Mouse (Mus musculus): Measurements from ENCODE around the gene Gpr152. TPM values are rescaled to one million over a fixed set of nuclear protein-coding genes. Genes with fewer than 3 reads are reported as not detected.

Gene Gpr152
- polyA plus RNA-seq, 1 experiment from 2014 or later, result not detected

DNA sequence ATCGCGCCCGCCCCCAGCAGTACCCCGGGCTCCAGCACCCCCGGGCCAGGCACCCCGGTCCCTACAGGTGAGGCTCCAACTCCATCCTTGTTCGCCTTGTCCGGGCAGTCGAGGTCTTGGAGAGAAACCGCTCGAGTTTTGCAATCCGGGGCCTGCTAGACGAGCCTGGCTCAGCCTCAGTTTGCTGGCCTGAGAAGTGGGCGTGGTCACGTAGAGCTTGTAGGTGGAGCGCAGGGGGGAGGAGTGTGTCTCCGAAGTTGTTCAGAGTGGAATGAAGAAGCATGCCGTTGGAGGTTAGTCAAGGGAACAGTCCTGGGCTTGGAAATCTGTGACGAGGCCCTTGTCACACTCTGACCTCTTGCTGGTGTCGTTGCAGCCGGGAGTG is 42.2 kb upstream of the Gpr152 start:
- DNase-seq (ENCODE audit: low spot score), result no peak
- H3K9me3 ChIP-seq (ENCODE audit: control insufficient read depth, low read length), result no peaks in the 10 kb centered on the region

GRCm38 (mm10) chr19:4098426-4098825 is 41.2 kb upstream of the Gpr152 start:
- H3K4me3 ChIP-seq (ENCODE audit: low read depth, low read length), result no peak overlapping the region

More for the DNA sequence above, 42.2 kb upstream of the Gpr152 start:
- Histone ChIP-seq H3K4me1 (replicated peaks; ENCODE audit: control insufficient read depth, insufficient read depth, low read length) (peaks cover 14% of the 10 kb centered on the region), H3K9ac (ENCODE audit: low read depth, low read length) (peak overlapping the region; percentile 35), H3K36me3 (ENCODE audit: control insufficient read depth, insufficient read depth, low read length) (no peaks in the 10 kb centered on the region), H3K27me3 (ENCODE audit: control insufficient read depth, insufficient read depth, low read length) (peaks cover 21% of the 10 kb centered on the region), H3K27ac (ENCODE audit: low read depth, low read length) (0 out of 2 replicates have a peak overlapping the region, but pooled peaks have one; percentile 17), H3K4me2 (replicated peaks; ENCODE audit: low read depth, low read length) (peak overlapping the region; percentile 61), H3K4me3 (ENCODE audit: low read depth, low read length) (peak overlapping the region; percentile 57)
- ATAC-seq (ENCODE audit: low FRiP score), result no peak
- WGBS, result 1% methylated on average over 21 of the region's 21 CpGs

DNA sequence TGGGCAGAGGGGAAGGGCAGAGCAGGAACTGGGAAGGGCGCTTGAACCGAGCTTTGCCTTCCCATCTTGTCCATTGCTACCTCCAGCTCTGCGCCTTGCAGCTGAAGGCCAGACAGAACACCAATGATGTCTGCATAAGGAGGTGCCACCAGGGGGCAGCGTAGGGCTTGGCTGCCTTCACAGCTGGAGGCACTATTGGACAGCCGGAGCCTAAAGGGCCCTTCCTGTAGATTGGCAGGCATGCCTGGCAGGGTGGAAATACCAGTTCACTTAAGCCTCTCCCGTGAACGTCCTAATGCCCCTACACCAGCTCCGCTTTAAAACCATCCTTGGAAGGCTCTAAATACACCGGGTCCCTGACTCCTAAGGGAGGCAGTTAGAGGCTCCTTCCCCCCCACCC is 40.5 kb upstream of the Gpr152 start:
- H3K27ac ChIP-seq (ENCODE audit: low read depth, low read length), result no peak overlapping the region
- 0 out of 2 replicates have a peak overlapping the region, but pooled peaks have one; percentile 11 for H3K4me2 ChIP-seq (replicated peaks; ENCODE audit: low read depth, low read length)
- no peak overlapping the region for H3K9ac ChIP-seq (ENCODE audit: low read depth, low read length)
- no peaks in the 10 kb centered on the region for H3K36me3 ChIP-seq (ENCODE audit: control insufficient read depth, insufficient read depth, low read length)
- DNase-seq (ENCODE audit: low spot score), result peak; percentile 93
- H3K27me3 ChIP-seq (ENCODE audit: control insufficient read depth, insufficient read depth, low read length), result peaks cover 23% of the 10 kb centered on the region
- ATAC-seq (ENCODE audit: low FRiP score), result no peak
- H3K4me3 ChIP-seq (ENCODE audit: low read depth, low read length), result no peak overlapping the region
- no peaks in the 10 kb centered on the region for H3K9me3 ChIP-seq (ENCODE audit: control insufficient read depth, low read length)
- H3K4me1 ChIP-seq (replicated peaks; ENCODE audit: control insufficient read depth, insufficient read depth, low read length), result peaks cover 14% of the 10 kb centered on the region
- 19% methylated on average over 9 of the region's 9 CpGs for WGBS

More at GRCm38 (mm10) chr19:4098426-4098825, 41.2 kb upstream of the Gpr152 start:
- no peaks in the 10 kb centered on the region for H3K36me3 ChIP-seq (ENCODE audit: control insufficient read depth, insufficient read depth, low read length)
- peaks cover 14% of the 10 kb centered on the region for H3K4me1 ChIP-seq (replicated peaks; ENCODE audit: control insufficient read depth, insufficient read depth, low read length)
- WGBS, result 89% methylated on average over 13 of the region's 13 CpGs
- H3K27me3 ChIP-seq (ENCODE audit: control insufficient read depth, insufficient read depth, low read length), result peaks cover 23% of the 10 kb centered on the region
- no peak overlapping the region for H3K27ac ChIP-seq (ENCODE audit: low read depth, low read length)
- H3K4me2 ChIP-seq (replicated peaks; ENCODE audit: low read depth, low read length), result no peak overlapping the region
- H3K9ac ChIP-seq (ENCODE audit: low read depth, low read length), result no peak overlapping the region
- no peak for ATAC-seq (ENCODE audit: low FRiP score)
- no peaks in the 10 kb centered on the region for H3K9me3 ChIP-seq (ENCODE audit: control insufficient read depth, low read length)
- DNase-seq (ENCODE audit: low spot score), result no peak

DNA sequence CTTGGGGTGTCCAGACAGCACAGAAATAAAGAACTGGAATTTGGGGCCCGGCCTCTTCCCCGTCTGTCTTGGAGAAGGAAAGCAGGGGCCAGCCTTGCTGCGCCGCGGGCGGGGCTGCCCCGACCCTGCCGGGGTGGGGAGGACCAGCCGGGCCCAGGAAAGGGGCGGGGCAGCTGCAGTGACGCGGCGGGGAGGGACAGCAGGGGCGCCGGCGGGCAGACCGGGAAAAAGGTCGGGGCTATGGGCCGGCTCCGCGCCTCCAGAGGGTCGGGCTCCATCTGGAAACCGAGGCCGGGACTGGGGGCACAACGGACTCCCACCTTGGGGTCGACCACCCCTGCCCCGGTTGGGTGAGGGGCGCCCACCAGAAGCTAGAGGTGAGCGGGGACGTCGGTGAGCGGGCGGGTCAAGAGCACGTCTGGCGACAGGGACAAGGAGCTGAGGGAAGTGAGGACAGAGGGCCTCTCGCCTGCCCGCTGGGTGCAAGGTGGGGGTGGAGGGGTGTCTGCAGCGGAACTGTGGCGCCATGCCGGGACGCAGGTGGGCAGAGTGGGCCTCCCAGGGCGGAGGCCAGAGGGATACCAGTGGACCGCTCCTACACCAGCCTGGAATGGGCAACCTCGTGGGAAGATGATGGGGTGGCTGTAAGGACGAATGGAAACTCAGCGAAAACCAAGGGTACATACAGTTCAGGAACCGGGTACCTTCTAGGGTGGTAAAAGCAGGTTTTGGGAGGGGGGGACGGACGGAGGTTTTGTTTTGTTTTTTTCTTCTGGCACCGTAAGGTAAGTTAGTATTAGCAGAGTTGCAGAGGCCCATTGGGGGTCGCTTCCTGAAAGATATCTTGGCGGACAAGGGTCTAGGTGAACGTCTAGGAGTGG is 39.5 kb upstream of the Gpr152 start, which contains the start of gene Pitpnm1:
Gene Pitpnm1, plus strand, starts transcription at position 162 of the 881 bp plus-strand sequence.
- no peak for ATAC-seq (ENCODE audit: low FRiP score)
- Histone ChIP-seq H3K36me3 (ENCODE audit: control insufficient read depth, insufficient read depth, low read length) (no peaks in the 10 kb centered on the region), H3K4me3 (ENCODE audit: low read depth, low read length) (peak within 1 kb of the TSS; percentile 46), H3K27ac (ENCODE audit: low read depth, low read length) (no peak within 1 kb of the TSS), H3K9me3 (ENCODE audit: control insufficient read depth, low read length) (no peaks in the 10 kb centered on the region), H3K4me1 (replicated peaks; ENCODE audit: control insufficient read depth, insufficient read depth, low read length) (peaks cover 14% of the 10 kb centered on the region), H3K27me3 (ENCODE audit: control insufficient read depth, insufficient read depth, low read length) (peaks cover 23% of the 10 kb centered on the region), H3K9ac (ENCODE audit: low read depth, low read length) (peak within 1 kb of the TSS; percentile 48), H3K4me2 (replicated peaks; ENCODE audit: low read depth, low read length) (peak within 1 kb of the TSS; percentile 89)
- 1% methylated on average over 53 of the region's 53 CpGs for WGBS
- DNase-seq (ENCODE audit: low spot score), result peak; percentile 59

GRCm38 (mm10) chr19:4100718-4101261 is 38.8 kb upstream of the Gpr152 start:
- H3K36me3 ChIP-seq (ENCODE audit: control insufficient read depth, insufficient read depth, low read length), result no peaks in the 10 kb centered on the region
- H3K4me1 ChIP-seq (replicated peaks; ENCODE audit: control insufficient read depth, insufficient read depth, low read length), result peaks cover 14% of the 10 kb centered on the region
- H3K27me3 ChIP-seq (ENCODE audit: control insufficient read depth, insufficient read depth, low read length), result peaks cover 23% of the 10 kb centered on the region
- under 1% methylated on average over 52 of the region's 52 CpGs for WGBS
- no peaks in the 10 kb centered on the region for H3K9me3 ChIP-seq (ENCODE audit: control insufficient read depth, low read length)
- peak overlapping the region; percentile 46 for H3K4me3 ChIP-seq (ENCODE audit: low read depth, low read length)
- peak overlapping the region; percentile 89 for H3K4me2 ChIP-seq (replicated peaks; ENCODE audit: low read depth, low read length)
- H3K9ac ChIP-seq (ENCODE audit: low read depth, low read length), result peak overlapping the region; percentile 48; the same call in 1 of the 2 replicates
- DNase-seq (ENCODE audit: low spot score), result peak; percentile 70
- peak; percentile 8; the same call in 1 of the 2 replicates for ATAC-seq (ENCODE audit: low FRiP score)
- no peak overlapping the region for H3K27ac ChIP-seq (ENCODE audit: low read depth, low read length)

GRCm38 (mm10) chr19:4101466-4101865 is 38.1 kb upstream of the Gpr152 start:
- Histone ChIP-seq H3K36me3 (ENCODE audit: control insufficient read depth, insufficient read depth, low read length) (no peaks in the 10 kb centered on the region), H3K4me1 (replicated peaks; ENCODE audit: control insufficient read depth, insufficient read depth, low read length) (peaks cover 14% of the 10 kb centered on the region), H3K4me2 (replicated peaks; ENCODE audit: low read depth, low read length) (peak overlapping the region; percentile 89), H3K9me3 (ENCODE audit: control insufficient read depth, low read length) (no peaks in the 10 kb centered on the region), H3K9ac (ENCODE audit: low read depth, low read length) (peak overlapping the region; percentile 48; the same call in 1 of the 2 replicates), H3K27ac (ENCODE audit: low read depth, low read length) (no peak overlapping the region), H3K27me3 (ENCODE audit: control insufficient read depth, insufficient read depth, low read length) (peaks cover 23% of the 10 kb centered on the region), H3K4me3 (ENCODE audit: low read depth, low read length) (peak overlapping the region; percentile 46)
- DNase-seq (ENCODE audit: low spot score), result no peak
- ATAC-seq (ENCODE audit: low FRiP score), result no peak
- WGBS, result 63% methylated on average over 6 of the region's 6 CpGs

- no peak overlapping the region for H3K27ac ChIP-seq (ENCODE audit: low read depth, low read length)
- H3K4me1 ChIP-seq (replicated peaks; ENCODE audit: control insufficient read depth, insufficient read depth, low read length), result peaks cover 14% of the 10 kb centered on the region
- no peak for ATAC-seq (ENCODE audit: low FRiP score)
- no peaks in the 10 kb centered on the region for H3K9me3 ChIP-seq (ENCODE audit: control insufficient read depth, low read length)
- peaks cover 23% of the 10 kb centered on the region for H3K27me3 ChIP-seq (ENCODE audit: control insufficient read depth, insufficient read depth, low read length)
- WGBS, result 78% methylated on average over 2 of the region's 2 CpGs
- H3K9ac ChIP-seq (ENCODE audit: low read depth, low read length), result no peak overlapping the region
- H3K4me3 ChIP-seq (ENCODE audit: low read depth, low read length), result no peak overlapping the region
- no peaks in the 10 kb centered on the region for H3K36me3 ChIP-seq (ENCODE audit: control insufficient read depth, insufficient read depth, low read length)
- H3K4me2 ChIP-seq (replicated peaks; ENCODE audit: low read depth, low read length), result no peak overlapping the region
- no peak for DNase-seq (ENCODE audit: low spot score)
Measured at GRCm38 (mm10) chr19:4102049-4102448, 37.5 kb upstream of the Gpr152 start.

DNA sequence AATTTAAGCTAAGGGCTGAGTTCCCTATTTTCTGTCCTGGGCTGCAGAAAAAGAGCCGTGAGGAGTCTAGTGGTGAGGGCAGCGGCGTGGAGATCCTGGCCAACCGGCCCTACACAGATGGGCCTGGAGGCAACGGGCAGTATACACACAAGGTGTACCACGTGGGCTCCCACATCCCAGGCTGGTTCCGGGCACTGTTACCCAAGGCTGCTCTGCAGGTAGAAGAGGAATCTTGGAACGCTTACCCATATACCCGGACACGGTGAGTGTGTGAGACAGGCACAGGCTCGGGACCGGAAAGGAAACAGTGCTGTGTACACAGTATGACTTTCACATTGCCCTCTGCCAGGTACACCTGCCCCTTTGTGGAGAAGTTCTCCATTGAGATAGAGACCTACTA is 37.0 kb upstream of the Gpr152 start:
- no peak overlapping the region for H3K27ac ChIP-seq (ENCODE audit: low read depth, low read length)
- H3K36me3 ChIP-seq (ENCODE audit: control insufficient read depth, insufficient read depth, low read length), result no peaks in the 10 kb centered on the region
- ATAC-seq (ENCODE audit: low FRiP score), result no peak
- 93% methylated on average over 12 of the region's 12 CpGs for WGBS
- peaks cover 14% of the 10 kb centered on the region for H3K4me1 ChIP-seq (replicated peaks; ENCODE audit: control insufficient read depth, insufficient read depth, low read length)
- H3K27me3 ChIP-seq (ENCODE audit: control insufficient read depth, insufficient read depth, low read length), result peaks cover 23% of the 10 kb centered on the region
- no peaks in the 10 kb centered on the region for H3K9me3 ChIP-seq (ENCODE audit: control insufficient read depth, low read length)
- no peak overlapping the region for H3K4me3 ChIP-seq (ENCODE audit: low read depth, low read length)
- H3K9ac ChIP-seq (ENCODE audit: low read depth, low read length), result no peak overlapping the region
- no peak overlapping the region for H3K4me2 ChIP-seq (replicated peaks; ENCODE audit: low read depth, low read length)
- DNase-seq (ENCODE audit: low spot score), result no peak
